Mouse (Mus musculus): ENCODE data around the gene Bcl2l1. TPM values are rescaled to one million over a fixed set of nuclear protein-coding genes. Genes with fewer than 3 reads are reported as not detected.

Bcl2l1 gene
- polyA plus RNA-seq, 1 experiment = 207 TPM

DNA sequence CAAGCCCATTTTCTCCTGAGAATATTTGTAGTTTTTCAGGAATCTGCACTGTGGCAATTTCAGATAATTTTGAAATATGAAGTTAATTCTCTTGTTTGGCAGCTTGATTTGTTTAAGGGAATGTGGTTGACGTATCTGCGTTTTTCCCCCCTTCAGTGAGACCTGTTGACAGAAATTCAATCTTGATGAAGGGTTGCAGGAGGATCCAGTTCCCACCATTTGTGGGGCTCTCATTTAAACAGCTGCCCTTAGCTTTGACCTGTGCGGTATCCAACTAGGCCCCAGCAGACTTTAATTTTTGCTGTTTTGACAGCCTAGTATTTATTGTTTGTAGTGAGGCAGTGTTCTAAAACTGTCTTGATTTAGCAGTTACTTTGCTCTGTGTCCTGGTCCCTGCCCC, 28.0 kb upstream of the Bcl2l1 start:
- Histone ChIP-seq H3K27ac (ENCODE audit: control insufficient read depth, insufficient read depth, low read length) (no peak overlapping the region), H3K4me1 (replicated peaks; ENCODE audit: control insufficient read depth, insufficient read depth, low read length) (peaks cover 4% of the 10 kb centered on the region; the same call in 1 of the 2 replicates), H3K27me3 (ENCODE audit: control insufficient read depth, insufficient read depth, low read length) (no peaks in the 10 kb centered on the region), H3K4me3 (ENCODE audit: control insufficient read depth, insufficient read depth, low read length) (no peak overlapping the region), H3K36me3 (ENCODE audit: control insufficient read depth, insufficient read depth, low read length) (peaks cover 52% of the 10 kb centered on the region)
- 90% methylated on average over 3 of the region's 3 CpGs for WGBS
- TF ChIP-seq POLR2A (IDR thresholded peaks at IDR 0.05; ENCODE audit: control insufficient read depth, extremely low read depth, insufficient read depth, low read length, poor library complexity) (no peak), CTCF (IDR thresholded peaks at IDR 0.05; ENCODE audit: borderline replicate concordance, control insufficient read depth, extremely low read depth, insufficient read depth, low read length, poor library complexity) (no peak)
- DNase-seq = no peak

DNA sequence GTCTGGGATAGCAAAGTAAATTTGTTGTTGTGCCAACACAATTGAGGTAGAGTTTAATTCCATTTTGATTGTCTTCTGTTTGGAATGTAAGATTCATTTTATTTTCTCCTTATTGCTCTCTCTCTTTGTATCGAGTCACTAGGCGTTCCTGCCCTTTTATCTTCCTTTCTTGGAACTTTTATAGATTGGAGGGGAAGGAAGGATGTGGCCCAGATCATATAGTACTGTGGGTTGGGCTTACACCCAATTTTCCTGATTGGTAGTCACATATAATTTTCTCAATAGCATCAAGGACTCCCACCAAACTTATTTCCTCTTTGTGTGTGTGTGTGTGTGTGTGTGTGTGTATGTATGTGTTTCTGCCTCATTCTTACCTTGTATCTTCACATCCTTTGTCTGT, 16.9 kb upstream of the Bcl2l1 start:
- Histone ChIP-seq H3K4me3 (ENCODE audit: control insufficient read depth, insufficient read depth, low read length) (peak overlapping the region; percentile 63; the same call in 1 of the 2 replicates), H3K27ac (ENCODE audit: control insufficient read depth, insufficient read depth, low read length) (no peak overlapping the region), H3K36me3 (ENCODE audit: control insufficient read depth, insufficient read depth, low read length) (peaks cover 10% of the 10 kb centered on the region; the same call in 1 of the 2 replicates), H3K4me1 (replicated peaks; ENCODE audit: control insufficient read depth, insufficient read depth, low read length) (peaks cover 2% of the 10 kb centered on the region), H3K27me3 (ENCODE audit: control insufficient read depth, insufficient read depth, low read length) (no peaks in the 10 kb centered on the region)
- TF ChIP-seq CTCF (IDR thresholded peaks at IDR 0.05; ENCODE audit: borderline replicate concordance, control insufficient read depth, extremely low read depth, insufficient read depth, low read length, poor library complexity) (no peak), POLR2A (IDR thresholded peaks at IDR 0.05; ENCODE audit: control insufficient read depth, extremely low read depth, insufficient read depth, low read length, poor library complexity) (no peak)
- DNase-seq = no peak
- WGBS = 4% methylated on average over 2 of the region's 2 CpGs

DNA sequence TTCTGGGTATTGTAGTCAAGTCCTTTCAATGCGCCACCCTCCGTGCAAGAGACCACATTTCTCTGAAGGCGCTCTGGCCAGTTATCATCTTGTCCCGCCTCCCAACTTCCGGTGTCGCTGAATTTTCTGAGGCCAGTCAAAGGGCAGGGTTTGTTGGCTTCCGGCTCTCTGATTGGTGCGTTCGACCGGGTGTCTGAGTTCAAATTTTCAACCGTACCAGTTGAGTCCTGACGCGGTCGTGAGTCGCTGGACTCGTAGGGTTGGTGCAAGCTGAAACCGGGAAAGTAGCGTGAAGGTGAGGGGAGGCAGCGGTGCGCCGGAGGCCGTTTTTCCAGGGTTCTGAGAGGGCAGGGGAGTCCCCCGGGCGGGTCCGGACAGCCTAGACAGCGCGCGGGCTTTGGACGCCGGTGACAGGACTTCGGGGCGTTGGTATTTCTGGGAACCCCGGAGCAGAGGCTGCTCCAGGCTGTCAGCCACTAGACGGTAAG, 16.3 kb upstream of the Bcl2l1 start, which contains the start of gene Tpx2:
Gene Tpx2, plus strand, starts transcription at position 150 of the 488 bp plus-strand sequence.
- DNase-seq = peak; percentile 97
- Histone ChIP-seq H3K4me1 (replicated peaks; ENCODE audit: control insufficient read depth, insufficient read depth, low read length) (peaks cover 2% of the 10 kb centered on the region), H3K36me3 (ENCODE audit: control insufficient read depth, insufficient read depth, low read length) (peaks cover 4% of the 10 kb centered on the region; the same call in 1 of the 2 replicates), H3K27ac (ENCODE audit: control insufficient read depth, insufficient read depth, low read length) (no peak within 1 kb of the TSS), H3K27me3 (ENCODE audit: control insufficient read depth, insufficient read depth, low read length) (no peaks in the 10 kb centered on the region), H3K4me3 (ENCODE audit: control insufficient read depth, insufficient read depth, low read length) (peak within 1 kb of the TSS; percentile 63)
- under 1% methylated on average over 34 of the region's 34 CpGs for WGBS
- TF ChIP-seq CTCF (IDR thresholded peaks at IDR 0.05; ENCODE audit: borderline replicate concordance, control insufficient read depth, extremely low read depth, insufficient read depth, low read length, poor library complexity) (peak; percentile 25; the same call in 1 of the 2 replicates), POLR2A (IDR thresholded peaks at IDR 0.05; ENCODE audit: control insufficient read depth, extremely low read depth, insufficient read depth, low read length, poor library complexity) (peak; percentile 60; the same call in 1 of the 2 replicates)

DNA sequence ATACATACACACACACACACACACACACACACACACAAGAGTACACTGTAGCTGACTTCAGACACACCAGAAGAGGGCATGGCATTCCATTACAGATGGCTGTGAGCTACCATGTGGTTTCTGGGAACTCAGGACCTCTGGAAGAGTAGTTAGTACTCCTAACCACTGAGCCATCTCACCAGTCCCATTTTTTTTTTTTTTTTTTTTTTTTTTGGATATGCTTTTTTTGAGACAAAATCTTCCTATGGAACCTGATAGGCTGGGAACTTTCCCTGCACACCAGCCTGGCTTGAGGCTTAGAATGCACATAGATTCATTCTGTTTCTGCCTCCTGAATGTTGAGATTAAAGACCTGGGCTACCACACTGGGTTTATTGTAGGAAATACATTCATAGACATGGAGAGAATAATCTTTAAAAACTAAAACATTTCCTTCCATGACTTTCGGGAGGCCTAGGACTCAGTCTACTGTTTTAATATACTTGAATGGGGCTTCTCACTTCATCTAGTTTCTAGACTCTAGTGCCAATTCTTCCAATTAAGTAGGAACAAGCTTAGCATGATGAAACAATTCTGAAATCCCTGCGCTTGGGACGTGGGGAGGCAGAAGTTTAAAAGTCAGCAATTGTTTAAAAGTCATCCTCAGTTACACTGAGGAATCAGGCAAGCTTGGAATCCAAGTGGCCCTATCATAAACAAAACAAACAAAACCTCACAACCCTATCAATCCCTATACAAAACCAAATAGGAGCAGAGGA, 15.7 kb upstream of the Bcl2l1 start:
- Histone ChIP-seq H3K4me1 (replicated peaks; ENCODE audit: control insufficient read depth, insufficient read depth, low read length) (peaks cover 2% of the 10 kb centered on the region), H3K27me3 (ENCODE audit: control insufficient read depth, insufficient read depth, low read length) (no peaks in the 10 kb centered on the region), H3K4me3 (ENCODE audit: control insufficient read depth, insufficient read depth, low read length) (no peak overlapping the region), H3K27ac (ENCODE audit: control insufficient read depth, insufficient read depth, low read length) (no peak overlapping the region), H3K36me3 (ENCODE audit: control insufficient read depth, insufficient read depth, low read length) (no peaks in the 10 kb centered on the region; the same call in 1 of the 2 replicates)
- WGBS = 29% methylated on average over 3 of the region's 3 CpGs
- no peak for DNase-seq
- TF ChIP-seq POLR2A (IDR thresholded peaks at IDR 0.05; ENCODE audit: control insufficient read depth, extremely low read depth, insufficient read depth, low read length, poor library complexity) = no peak
- TF ChIP-seq CTCF (IDR thresholded peaks at IDR 0.05; ENCODE audit: borderline replicate concordance, control insufficient read depth, extremely low read depth, insufficient read depth, low read length, poor library complexity) = no peak

DNA sequence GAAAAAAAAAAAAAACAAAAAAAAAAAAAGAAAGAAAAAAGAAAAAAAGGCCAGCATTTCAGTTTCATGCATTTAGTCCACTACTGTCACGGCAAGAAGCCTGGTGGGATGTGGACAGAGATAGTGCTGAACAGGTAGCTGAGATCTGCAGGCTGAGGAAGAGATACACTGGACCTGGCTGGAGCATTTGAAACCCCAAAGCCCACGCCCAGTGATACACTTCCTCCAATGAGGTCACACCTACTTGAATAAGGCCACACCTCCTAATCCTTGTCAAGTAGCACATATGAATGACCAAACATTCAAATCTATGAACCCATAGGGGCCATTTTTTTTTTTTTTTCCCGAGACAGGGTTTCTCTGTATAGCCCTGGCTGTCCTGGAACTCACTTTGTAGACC, 11.2 kb upstream of the Bcl2l1 start:
- Histone ChIP-seq H3K36me3 (ENCODE audit: control insufficient read depth, insufficient read depth, low read length) (no peaks in the 10 kb centered on the region), H3K27ac (ENCODE audit: control insufficient read depth, insufficient read depth, low read length) (no peak overlapping the region), H3K4me3 (ENCODE audit: control insufficient read depth, insufficient read depth, low read length) (no peak overlapping the region), H3K4me1 (replicated peaks; ENCODE audit: control insufficient read depth, insufficient read depth, low read length) (no peaks in the 10 kb centered on the region), H3K27me3 (ENCODE audit: control insufficient read depth, insufficient read depth, low read length) (no peaks in the 10 kb centered on the region)
- DNase-seq = no peak
- TF ChIP-seq POLR2A (IDR thresholded peaks at IDR 0.05; ENCODE audit: control insufficient read depth, extremely low read depth, insufficient read depth, low read length, poor library complexity) = no peak
- TF ChIP-seq CTCF (IDR thresholded peaks at IDR 0.05; ENCODE audit: borderline replicate concordance, control insufficient read depth, extremely low read depth, insufficient read depth, low read length, poor library complexity) = no peak
- 88% methylated on average over 3 of the region's 3 CpGs for WGBS

DNA sequence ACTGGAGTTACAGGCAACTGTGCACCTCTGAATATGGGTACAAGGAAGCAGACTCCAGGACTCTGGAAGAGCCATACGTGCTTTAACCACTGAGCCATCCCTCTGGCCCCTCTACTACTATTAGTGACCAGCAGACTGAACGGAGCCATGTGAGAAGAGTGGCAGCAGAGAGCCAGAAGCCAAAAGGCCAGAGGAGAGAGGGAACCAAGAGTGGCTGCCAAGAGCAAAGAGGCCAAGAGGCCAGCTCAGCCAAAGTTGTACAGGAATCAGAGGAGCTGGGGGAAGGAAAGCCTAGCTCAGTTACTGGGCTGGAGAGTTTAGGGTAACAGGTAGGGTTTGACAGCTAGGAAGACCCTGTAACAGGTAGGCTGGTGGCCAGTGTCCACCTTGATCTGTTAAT, 7.7 kb upstream of the Bcl2l1 start:
- WGBS = 92% methylated on average over 2 of the region's 2 CpGs
- no peak overlapping the region for H3K4me3 ChIP-seq (ENCODE audit: control insufficient read depth, insufficient read depth, low read length)
- no peaks in the 10 kb centered on the region for H3K27me3 ChIP-seq (ENCODE audit: control insufficient read depth, insufficient read depth, low read length)
- TF ChIP-seq POLR2A (IDR thresholded peaks at IDR 0.05; ENCODE audit: control insufficient read depth, extremely low read depth, insufficient read depth, low read length, poor library complexity) (no peak), CTCF (IDR thresholded peaks at IDR 0.05; ENCODE audit: borderline replicate concordance, control insufficient read depth, extremely low read depth, insufficient read depth, low read length, poor library complexity) (no peak)
- no peak overlapping the region for H3K27ac ChIP-seq (ENCODE audit: control insufficient read depth, insufficient read depth, low read length)
- no peaks in the 10 kb centered on the region for H3K36me3 ChIP-seq (ENCODE audit: control insufficient read depth, insufficient read depth, low read length)
- H3K4me1 ChIP-seq (replicated peaks; ENCODE audit: control insufficient read depth, insufficient read depth, low read length) = no peaks in the 10 kb centered on the region
- no peak for DNase-seq
